Mouse (Mus musculus) cerebellum, adult 8-10 months (tissue): Measurements from ENCODE around the gene Ddah2.

Experiments
- DNase-seq: peaks from one replicate; pipeline ENCODE4 v3.0.0; 2022

Ddah2 gene

GRCm38 (mm10) chr17:35051156-35052086 lies 7.4 kb upstream of the Ddah2 start:
- peak; percentile 52 for DNase-seq

DNA sequence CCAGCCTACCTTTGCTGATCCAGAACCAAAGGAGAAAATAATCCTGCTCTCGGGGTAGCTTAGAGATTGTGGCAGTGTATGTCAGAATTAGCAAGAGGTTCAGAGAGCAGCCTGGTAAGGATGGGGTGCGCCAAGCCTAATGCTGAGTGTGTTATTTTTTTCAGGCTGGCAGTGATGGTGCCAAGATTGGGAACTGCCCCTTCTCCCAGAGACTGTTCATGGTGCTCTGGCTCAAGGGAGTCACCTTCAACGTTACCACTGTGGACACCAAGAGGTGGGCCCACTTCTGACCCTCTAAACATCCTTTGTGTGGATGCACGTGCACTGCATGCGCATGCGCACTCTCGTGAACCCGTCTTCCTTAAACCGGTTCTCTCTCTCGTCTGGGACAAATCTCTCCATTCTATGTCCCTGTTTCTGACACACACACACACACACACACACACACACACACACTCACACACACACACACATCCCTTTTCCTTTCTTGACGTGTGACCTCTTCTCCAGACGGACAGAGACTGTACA lies 6.5 kb upstream of the Ddah2 start:
- DNase-seq = no peak

- DNase-seq = no peak
Observed at GRCm38 (mm10) chr17:35055691-35056495, 2.9 kb upstream of the Ddah2 start.

GRCm38 (mm10) chr17:35057090-35057489 lies 1.7 kb upstream of the Ddah2 start:
- no peak for DNase-seq

GRCm38 (mm10) chr17:35058316-35058715 lies 519 bp upstream of the Ddah2 start:
- peak; percentile 28 for DNase-seq

- peak; percentile 41 for DNase-seq
Observed at GRCm38 (mm10) chr17:35060071-35060470, 1.2 kb downstream of the Ddah2 start.

DNA sequence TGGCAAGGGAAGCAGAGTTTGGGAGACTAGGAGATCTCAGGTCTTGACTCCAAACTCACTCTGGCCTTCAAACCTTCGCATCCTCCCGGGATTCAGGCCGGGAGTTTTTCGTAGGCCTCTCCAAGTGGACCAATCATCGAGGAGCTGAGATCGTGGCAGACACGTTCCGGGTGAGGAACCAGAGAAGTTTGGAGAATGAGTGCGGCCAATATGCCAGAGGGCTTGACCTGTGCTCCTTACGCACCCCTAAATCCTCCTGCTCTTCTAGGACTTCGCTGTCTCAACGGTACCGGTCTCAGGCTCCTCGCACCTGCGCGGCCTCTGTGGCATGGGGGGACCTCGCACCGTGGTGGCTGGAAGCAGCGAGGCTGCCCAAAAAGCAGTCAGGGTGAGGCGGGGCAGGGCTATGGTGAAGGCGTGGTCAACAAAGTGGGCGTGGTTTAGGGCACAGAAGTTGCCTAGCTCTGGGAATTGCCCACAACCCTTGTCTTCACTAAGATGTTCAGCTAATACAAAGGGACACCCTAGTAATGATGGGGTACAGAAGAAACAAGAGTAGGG lies 2.0 kb downstream of the Ddah2 start:
- peak; percentile 31 for DNase-seq

DNA sequence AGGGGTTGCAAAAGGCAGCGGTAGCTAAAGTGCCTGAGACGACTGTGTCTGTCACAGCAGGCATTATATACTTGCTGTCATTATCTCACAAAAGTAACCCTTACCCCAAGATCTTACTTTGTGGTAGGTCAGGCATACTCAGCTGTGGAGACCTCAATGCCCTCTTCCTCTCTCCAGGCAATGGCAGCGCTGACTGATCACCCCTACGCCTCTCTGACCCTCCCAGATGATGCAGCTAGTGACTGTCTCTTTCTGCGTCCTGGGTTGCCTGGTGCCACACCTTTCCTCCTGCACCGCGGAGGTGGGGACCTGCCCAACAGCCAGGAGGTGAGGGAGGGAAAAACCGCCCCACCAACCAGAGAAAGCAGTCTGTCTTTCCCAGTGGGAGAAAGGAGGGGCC lies 2.5 kb downstream of the Ddah2 start:
- DNase-seq = no peak

DNA sequence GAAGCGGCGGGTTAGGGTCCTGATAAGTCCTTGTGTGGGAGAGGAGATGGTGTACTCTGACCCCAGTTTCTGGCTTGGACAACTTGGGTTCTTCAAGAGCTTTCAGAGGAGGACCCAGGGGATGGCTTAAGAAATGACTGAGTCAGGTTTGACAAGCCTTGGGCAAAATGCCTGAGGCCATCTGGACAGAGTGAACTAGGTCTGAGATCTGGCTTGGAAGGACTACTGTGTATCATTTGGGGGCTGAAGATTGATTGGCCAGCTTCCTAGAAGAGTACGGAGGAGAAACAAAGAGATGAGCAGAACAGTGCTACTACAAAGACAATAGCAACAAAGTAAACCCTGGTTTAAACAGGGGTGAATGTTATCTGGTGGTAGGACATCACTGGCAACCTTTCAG lies 4.6 kb downstream of the Ddah2 start:
- DNase-seq = no peak

DNA sequence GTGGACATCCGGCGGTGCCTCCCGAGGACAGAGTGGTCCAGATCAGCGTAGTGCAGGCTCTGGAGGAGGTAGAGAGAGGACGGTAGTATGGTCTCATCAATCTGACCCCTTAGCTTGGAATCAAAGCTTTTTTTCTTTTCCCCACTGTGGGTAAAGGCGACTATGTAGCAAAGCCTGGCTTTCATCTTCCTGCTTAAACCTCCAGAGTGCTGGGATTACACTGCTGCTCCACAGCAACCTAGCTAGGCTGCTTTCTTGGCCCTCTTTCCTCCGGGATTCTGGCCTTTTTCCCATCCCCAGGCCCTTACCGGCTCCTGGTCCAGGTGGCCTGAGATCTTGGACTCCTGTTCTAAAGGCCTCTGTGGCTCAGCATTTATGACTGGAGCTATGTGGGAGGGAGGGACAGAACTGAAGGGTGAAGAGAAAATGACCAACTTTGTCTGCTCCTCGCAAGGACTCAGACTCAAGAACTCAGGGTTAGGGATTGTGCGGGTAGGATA lies 5.6 kb downstream of the Ddah2 start:
- peak; percentile 69 for DNase-seq

DNA sequence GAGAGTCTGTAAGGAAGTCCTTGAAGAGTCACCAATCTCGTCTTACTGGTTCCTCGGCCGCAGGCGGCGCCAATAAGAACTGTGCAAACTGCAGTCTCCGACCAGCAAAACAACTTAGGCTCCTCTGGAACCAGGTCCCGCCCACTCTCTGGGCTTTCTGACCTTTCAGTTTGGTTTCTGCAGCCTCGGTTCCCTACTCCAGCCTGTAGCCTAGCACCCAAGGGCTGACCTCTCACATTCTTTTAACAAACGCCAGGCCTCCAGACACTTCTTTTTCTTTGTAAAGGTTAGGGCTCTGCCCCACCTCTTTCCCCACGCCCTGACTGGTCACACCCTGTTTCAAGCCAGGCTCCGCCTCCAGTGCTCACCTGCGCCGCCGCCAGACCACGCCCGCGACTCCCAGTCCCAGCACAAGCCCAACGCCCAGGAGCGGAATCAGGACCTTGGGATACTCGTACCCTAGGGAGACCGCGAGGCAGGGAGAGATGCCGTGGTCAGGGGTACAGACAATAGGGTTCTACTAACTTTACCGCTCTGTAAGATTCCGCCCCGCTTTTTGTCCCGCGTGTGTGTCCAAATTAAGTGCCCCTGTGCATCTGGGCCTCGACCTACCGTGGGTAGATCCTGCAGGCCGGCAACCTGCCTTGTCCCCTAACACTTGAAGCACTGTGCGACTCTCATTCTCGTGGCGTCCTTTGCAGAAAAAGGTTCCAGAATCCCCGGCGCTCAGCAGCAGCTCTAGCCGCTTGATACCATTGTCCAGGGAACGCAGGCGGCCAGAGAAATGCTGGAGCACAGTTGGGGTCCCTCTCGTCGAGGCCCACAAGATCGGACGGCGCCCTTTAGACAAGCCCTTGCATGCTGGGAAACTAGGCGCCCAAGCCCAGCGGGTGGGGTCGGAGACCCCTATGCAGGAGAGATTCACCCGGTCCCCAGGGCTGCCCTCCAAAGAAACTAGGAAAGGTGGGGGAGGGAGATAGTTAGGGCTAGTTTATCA lies 6.4 kb downstream of the Ddah2 start, which contains the start of gene Ly6g6c:
Gene Ly6g6c, plus strand, starts transcription at position 438 of the 997 bp plus-strand sequence.
- DNase-seq = no peak

GRCm38 (mm10) chr17:35066084-35066483 lies 7.2 kb downstream of the Ddah2 start, which contains the start of gene Mpig6b:
Gene Mpig6b (minus strand): TSS chr17:35066184.
- no peak for DNase-seq

DNA sequence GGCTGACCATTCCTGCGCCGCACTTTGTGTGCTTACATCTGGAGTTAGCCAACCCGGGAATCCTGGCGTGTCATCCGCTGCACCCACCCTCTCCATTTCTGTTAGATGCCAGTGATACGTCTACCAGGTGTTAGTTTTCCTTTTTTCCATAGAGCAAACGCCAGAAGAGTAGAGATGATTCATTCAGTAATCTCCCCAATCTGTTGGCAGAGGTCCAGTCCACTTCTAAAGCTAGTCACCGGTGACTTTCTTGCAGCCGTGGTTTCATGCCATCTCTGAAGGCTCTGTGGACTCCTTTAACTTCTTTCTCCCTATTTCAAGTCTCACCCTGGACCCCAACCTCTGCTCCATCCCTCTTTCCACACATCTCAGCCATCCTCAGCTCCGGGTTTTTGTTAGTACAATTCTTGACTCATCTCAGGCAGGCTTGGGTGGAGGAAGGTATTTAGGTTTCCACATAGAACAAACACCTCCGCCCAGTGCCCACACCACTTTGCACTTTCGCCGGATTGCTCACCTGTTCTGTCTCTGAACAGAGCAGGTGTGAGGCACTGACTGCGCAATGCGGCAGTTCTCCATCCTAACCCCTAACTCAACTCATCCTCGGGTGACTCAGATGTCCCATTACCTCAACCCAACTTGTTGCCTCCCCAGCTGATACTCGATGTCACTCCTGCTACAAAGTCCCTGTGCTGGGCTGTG lies 9.5 kb downstream of the Ddah2 start:
- no peak for DNase-seq

- peak; percentile 84 for DNase-seq
Observed at GRCm38 (mm10) chr17:35070556-35071229, 11.9 kb downstream of the Ddah2 start.

DNA sequence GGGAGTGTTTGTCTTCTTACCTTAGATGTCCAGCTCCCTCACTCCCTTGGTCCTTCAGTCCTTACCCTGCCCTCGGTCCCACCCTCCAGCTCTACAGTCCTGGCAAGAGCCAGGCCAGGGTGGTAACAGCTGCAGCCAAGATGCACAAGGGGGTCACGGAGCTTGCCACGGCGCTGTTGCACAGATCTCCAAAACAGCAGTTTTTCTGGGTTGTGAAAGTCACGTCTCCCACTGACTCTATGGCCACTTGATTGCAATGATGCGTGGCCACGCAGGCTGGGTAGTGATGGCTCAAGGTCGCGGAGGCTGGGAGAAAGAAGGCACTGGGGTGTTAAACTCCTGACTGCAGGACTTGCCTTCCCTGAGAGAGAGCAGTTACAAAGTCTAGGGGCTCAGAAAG lies 12.6 kb downstream of the Ddah2 start:
- DNase-seq = no peak

DNA sequence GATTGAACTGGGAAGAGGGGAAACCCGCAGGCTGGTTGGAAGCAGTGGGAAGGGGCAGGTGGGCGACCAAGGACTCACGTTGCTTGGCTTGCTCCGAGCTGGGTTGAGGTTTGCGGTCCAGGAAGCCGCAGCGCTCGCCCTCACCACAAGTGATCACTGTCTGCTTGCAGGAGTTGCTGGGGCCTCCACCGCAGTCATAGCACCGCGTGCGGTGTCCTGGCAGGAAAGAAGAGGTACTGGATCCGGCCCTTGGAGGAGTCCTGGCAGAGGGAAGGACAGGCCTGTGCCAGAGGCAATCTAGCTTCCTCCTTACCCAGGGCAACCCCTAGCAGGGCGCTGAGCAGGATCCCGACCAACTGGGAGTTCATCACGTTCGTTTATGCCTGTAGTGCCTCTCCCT lies 15.3 kb downstream of the Ddah2 start:
- peak; percentile 82 for DNase-seq

- DNase-seq = no peak
Observed at GRCm38 (mm10) chr17:35076507-35077176, 17.8 kb downstream of the Ddah2 start, which contains the start of gene Ly6g6e. Gene Ly6g6e (plus strand): TSS chr17:35076902.

DNA sequence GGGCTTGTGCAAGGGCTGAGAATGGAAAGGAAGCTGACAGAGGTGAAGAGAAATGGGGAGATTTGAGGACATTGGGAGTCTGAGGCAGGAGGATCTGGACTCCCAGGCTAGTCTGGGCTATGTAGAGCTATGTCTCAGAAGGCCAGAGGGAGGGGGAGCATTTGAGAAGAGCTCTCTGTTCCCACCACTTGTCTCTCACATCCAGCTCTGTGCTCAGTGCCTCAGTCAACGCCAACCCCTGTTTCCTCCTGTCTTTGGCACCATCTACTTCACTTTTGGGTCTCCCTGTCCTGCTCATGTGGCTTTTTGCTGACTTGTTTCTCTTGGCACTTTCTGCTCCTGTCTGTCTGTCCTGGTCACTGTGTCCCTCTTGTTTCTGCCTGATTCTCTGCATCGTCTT lies 18.4 kb downstream of the Ddah2 start:
- DNase-seq = no peak

GRCm38 (mm10) chr17:35077786-35078233 lies 19.0 kb downstream of the Ddah2 start, which contains the start of gene Ly6g6d:
Gene Ly6g6d (minus strand): TSS chr17:35078065.
- no peak for DNase-seq
